Mouse (Mus musculus): ENCODE measurements around the gene Cib3. TPM values are rescaled to one million over a fixed set of nuclear protein-coding genes. Genes with fewer than 3 reads are reported as not detected.

Gene Cib3
- polyA plus RNA-seq, 1 experiment from 2014 or later: not detected

- WGBS: 80% methylated on average over 1 of the region's 1 CpGs
- Histone ChIP-seq H3K27me3 (peaks cover 5% of the 10 kb centered on the region), H3K4me3 (no peak overlapping the region), H3K36me3 (no peaks in the 10 kb centered on the region), H3K4me1 (no peaks in the 10 kb centered on the region), H3K9ac (replicated peaks) (no peak overlapping the region), H3K27ac (replicated peaks) (no peak overlapping the region), H3K9me3 (peaks cover 6% of the 10 kb centered on the region; the same call in 1 of the 2 replicates), H3K4me2 (replicated peaks) (no peak overlapping the region)
- ATAC-seq (ENCODE audit: low FRiP score, low read depth): no peak
Observed at GRCm38 (mm10) chr8:72208582-72208981, 4.1 kb downstream of the Cib3 start.

- H3K36me3 ChIP-seq: no peaks in the 10 kb centered on the region
- no peak overlapping the region for H3K4me3 ChIP-seq
- no peaks in the 10 kb centered on the region for H3K4me1 ChIP-seq
- no peaks in the 10 kb centered on the region for H3K27me3 ChIP-seq
- no peak overlapping the region for H3K9ac ChIP-seq (replicated peaks)
- no peak overlapping the region for H3K4me2 ChIP-seq (replicated peaks)
- peaks cover 15% of the 10 kb centered on the region for H3K9me3 ChIP-seq
- no peak for ATAC-seq (ENCODE audit: low FRiP score, low read depth)
- 67% methylated on average over 8 of the region's 8 CpGs for WGBS
- no peak overlapping the region for H3K27ac ChIP-seq (replicated peaks)
Observed at GRCm38 (mm10) chr8:72197997-72198396, 14.6 kb downstream of the Cib3 start.

GRCm38 (mm10) chr8:72192065-72192464 is 20.6 kb downstream of the Cib3 start:
- Histone ChIP-seq H3K36me3 (no peaks in the 10 kb centered on the region), H3K4me1 (no peaks in the 10 kb centered on the region), H3K27ac (replicated peaks) (no peak overlapping the region), H3K4me2 (replicated peaks) (no peak overlapping the region), H3K4me3 (no peak overlapping the region), H3K27me3 (no peaks in the 10 kb centered on the region), H3K9ac (replicated peaks) (no peak overlapping the region), H3K9me3 (no peaks in the 10 kb centered on the region)
- ATAC-seq (ENCODE audit: low FRiP score, low read depth): no peak

DNA sequence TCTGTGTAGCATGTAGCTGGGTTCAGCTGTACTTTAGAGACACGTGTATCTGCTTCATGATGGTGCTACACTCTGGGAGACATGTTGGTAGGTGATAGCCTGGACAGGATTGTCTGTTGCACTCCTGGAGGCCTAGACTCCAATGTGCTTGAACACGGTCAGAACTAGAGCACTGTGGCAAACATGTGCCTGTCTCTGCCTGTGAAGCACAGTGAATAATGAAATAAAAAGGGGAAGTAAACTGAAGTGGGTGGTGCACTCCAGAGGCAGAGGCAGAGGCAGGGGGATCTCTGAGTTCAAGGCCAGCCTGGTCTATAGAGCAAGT is 22.5 kb downstream of the Cib3 start:
- no peaks in the 10 kb centered on the region for H3K36me3 ChIP-seq
- H3K4me2 ChIP-seq (replicated peaks): no peak overlapping the region
- no peak for ATAC-seq (ENCODE audit: low FRiP score, low read depth)
- no peak overlapping the region for H3K9ac ChIP-seq (replicated peaks)
- no peaks in the 10 kb centered on the region for H3K27me3 ChIP-seq
- no peaks in the 10 kb centered on the region for H3K4me1 ChIP-seq
- no peak overlapping the region for H3K27ac ChIP-seq (replicated peaks)
- WGBS: 92% methylated on average over 2 of the region's 2 CpGs
- H3K9me3 ChIP-seq: no peaks in the 10 kb centered on the region
- H3K4me3 ChIP-seq: no peak overlapping the region

DNA sequence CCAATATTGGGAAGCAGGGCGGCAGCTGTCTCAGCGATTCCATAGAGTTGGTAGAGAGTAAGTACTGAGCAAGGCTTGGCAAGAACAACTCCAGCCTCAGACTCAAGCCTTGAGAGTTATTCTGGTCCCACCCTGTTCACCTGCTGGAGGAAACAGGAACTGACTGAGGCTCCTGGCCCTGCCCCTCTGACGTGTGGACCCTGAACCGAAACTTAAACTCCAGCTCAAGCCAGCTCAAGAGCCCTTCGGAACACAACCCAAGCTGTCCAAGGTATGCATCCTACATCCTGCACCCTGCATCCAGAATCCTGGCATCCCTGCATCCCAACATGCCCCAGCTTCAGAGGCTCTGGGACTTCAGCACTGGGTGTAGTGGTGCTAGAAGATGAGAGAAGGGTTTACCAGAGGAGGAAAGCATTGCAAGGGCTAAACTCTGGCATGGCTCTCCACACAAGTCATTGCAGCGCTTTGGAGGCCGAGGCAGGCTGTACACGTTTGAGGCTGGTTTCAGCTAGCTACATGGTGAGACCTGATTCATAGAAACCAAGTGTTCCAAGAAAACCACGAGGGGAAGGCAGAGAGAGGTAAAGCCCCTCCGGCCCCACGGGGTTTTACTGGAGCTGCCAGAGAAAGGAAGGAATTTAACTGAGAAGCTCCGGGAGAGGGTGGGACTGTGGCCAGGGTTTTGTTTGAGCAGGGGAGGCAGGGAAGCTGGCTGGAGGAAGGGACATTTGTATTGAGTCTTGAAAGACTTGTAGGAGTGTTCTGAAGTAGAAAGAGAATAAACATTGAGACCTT is 23.0 kb downstream of the Cib3 start, which contains the start of gene Hsh2d:
TSS of gene Hsh2d (plus strand) at position 222 of the 798 bp plus-strand sequence.
- Histone ChIP-seq H3K4me2 (replicated peaks) (no peak within 1 kb of the TSS), H3K27me3 (no peaks in the 10 kb centered on the region), H3K9me3 (no peaks in the 10 kb centered on the region), H3K4me1 (no peaks in the 10 kb centered on the region), H3K4me3 (no peak within 1 kb of the TSS), H3K36me3 (no peaks in the 10 kb centered on the region), H3K27ac (replicated peaks) (no peak within 1 kb of the TSS), H3K9ac (replicated peaks) (no peak within 1 kb of the TSS)
- 72% methylated on average over 12 of the region's 12 CpGs for WGBS
- ATAC-seq (ENCODE audit: low FRiP score, low read depth): no peak

GRCm38 (mm10) chr8:72187793-72188331 is 24.8 kb downstream of the Cib3 start:
- Histone ChIP-seq H3K27me3 (no peaks in the 10 kb centered on the region), H3K9me3 (no peaks in the 10 kb centered on the region), H3K4me3 (no peak overlapping the region), H3K4me1 (no peaks in the 10 kb centered on the region), H3K4me2 (replicated peaks) (no peak overlapping the region), H3K36me3 (no peaks in the 10 kb centered on the region), H3K27ac (replicated peaks) (no peak overlapping the region), H3K9ac (replicated peaks) (no peak overlapping the region)
- ATAC-seq (ENCODE audit: low FRiP score, low read depth): no peak
- 91% methylated on average over 2 of the region's 2 CpGs for WGBS

GRCm38 (mm10) chr8:72183554-72184202 is 29.0 kb downstream of the Cib3 start:
- no peak overlapping the region for H3K9ac ChIP-seq (replicated peaks)
- H3K27ac ChIP-seq (replicated peaks): no peak overlapping the region
- H3K4me2 ChIP-seq (replicated peaks): no peak overlapping the region
- no peaks in the 10 kb centered on the region for H3K9me3 ChIP-seq
- H3K4me1 ChIP-seq: no peaks in the 10 kb centered on the region
- no peak overlapping the region for H3K4me3 ChIP-seq
- H3K36me3 ChIP-seq: peaks cover 37% of the 10 kb centered on the region
- 83% methylated on average over 2 of the region's 2 CpGs for WGBS
- H3K27me3 ChIP-seq: no peaks in the 10 kb centered on the region
- ATAC-seq (ENCODE audit: low FRiP score, low read depth): no peak

DNA sequence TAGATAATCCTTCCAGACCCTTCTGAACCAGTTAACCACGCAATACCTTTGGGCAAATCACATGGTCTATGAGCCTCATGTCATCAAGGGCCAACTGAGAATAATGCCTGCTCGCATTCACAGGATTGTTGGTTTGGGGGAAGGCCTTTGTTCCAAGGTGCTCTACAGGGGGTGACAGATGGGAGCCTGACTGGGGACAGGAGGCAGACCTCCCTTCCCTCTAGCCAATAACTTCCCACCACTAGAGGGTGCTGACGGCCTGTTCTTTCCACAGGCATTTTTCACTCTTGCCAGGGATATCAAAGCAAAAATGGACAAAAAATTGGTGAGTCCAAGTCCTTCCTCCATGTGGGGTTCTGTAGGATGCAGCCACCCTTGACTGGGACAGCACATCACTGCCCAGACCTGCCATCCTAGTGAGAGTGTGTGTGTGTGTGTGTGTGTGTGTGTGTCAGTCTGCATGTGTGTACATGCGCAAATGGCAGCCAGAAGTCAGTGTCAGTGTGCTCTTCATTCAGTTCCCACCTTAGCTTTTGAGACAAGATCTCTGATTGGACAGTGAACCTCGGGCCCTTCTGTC is 35.2 kb downstream of the Cib3 start:
- no peaks in the 10 kb centered on the region for H3K4me1 ChIP-seq
- no peak overlapping the region for H3K4me2 ChIP-seq (replicated peaks)
- 59% methylated on average over 5 of the region's 5 CpGs for WGBS
- no peaks in the 10 kb centered on the region for H3K27me3 ChIP-seq
- H3K9me3 ChIP-seq: no peaks in the 10 kb centered on the region
- peaks cover 87% of the 10 kb centered on the region for H3K36me3 ChIP-seq
- H3K27ac ChIP-seq (replicated peaks): no peak overlapping the region
- no peak overlapping the region for H3K9ac ChIP-seq (replicated peaks)
- H3K4me3 ChIP-seq: no peak overlapping the region
- peak; percentile 51; the same call in 1 of the 2 replicates for ATAC-seq (ENCODE audit: low FRiP score, low read depth)

DNA sequence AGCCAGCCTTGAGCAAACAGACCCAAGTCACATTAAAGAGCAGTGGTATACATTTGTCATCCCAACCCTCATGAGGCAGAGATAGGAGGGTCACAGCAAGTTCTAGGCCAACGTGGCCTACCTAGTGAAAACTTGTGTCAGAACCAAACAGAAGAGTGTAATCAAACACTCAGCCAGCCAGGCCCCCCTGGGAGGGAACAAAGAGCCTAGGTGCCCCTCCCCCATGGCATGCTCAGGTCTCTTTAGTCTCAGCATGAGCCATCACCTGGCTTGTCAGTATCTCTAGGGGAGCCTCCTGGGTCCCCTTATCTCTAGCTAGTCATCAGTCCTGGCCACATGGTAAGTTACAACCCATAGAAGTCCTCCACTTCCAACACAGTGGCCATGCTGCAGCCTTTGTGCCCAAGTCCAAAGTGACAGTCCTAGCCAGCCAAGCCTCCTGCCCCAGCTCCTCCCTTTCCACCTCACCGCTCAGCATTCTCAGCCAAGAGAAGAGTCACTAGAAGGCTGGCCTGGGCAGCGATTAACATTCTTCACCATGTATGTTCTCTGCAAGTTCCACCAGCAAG is 42.9 kb downstream of the Cib3 start:
- Histone ChIP-seq H3K4me2 (replicated peaks) (no peak overlapping the region), H3K27me3 (no peaks in the 10 kb centered on the region), H3K4me3 (no peak overlapping the region), H3K9ac (replicated peaks) (no peak overlapping the region), H3K4me1 (no peaks in the 10 kb centered on the region), H3K27ac (replicated peaks) (no peak overlapping the region), H3K9me3 (no peaks in the 10 kb centered on the region), H3K36me3 (peaks cover 69% of the 10 kb centered on the region)
- WGBS: 92% methylated on average over 3 of the region's 3 CpGs
- ATAC-seq (ENCODE audit: low FRiP score, low read depth): no peak

- Histone ChIP-seq H3K4me3 (no peak overlapping the region), H3K36me3 (peaks cover 69% of the 10 kb centered on the region), H3K9ac (replicated peaks) (no peak overlapping the region), H3K4me1 (no peaks in the 10 kb centered on the region), H3K4me2 (replicated peaks) (no peak overlapping the region), H3K27ac (replicated peaks) (no peak overlapping the region), H3K27me3 (no peaks in the 10 kb centered on the region), H3K9me3 (no peaks in the 10 kb centered on the region)
- ATAC-seq (ENCODE audit: low FRiP score, low read depth): no peak
- 90% methylated on average over 3 of the region's 3 CpGs for WGBS
Observed at GRCm38 (mm10) chr8:72169098-72169668, 43.5 kb downstream of the Cib3 start.

GRCm38 (mm10) chr8:72162821-72163220 is 49.8 kb downstream of the Cib3 start:
- H3K4me3 ChIP-seq: no peak overlapping the region; the same call in 1 of the 2 replicates
- no peak for ATAC-seq (ENCODE audit: low FRiP score, low read depth)

More at GRCm38 (mm10) chr8:72162821-72163220, 49.8 kb downstream of the Cib3 start:
- peak overlapping the region; percentile 80; the same call in 1 of the 2 replicates for H3K4me2 ChIP-seq (replicated peaks)
- no peaks in the 10 kb centered on the region for H3K9me3 ChIP-seq
- H3K36me3 ChIP-seq: peaks cover 6% of the 10 kb centered on the region; the same call in 1 of the 2 replicates
- H3K4me1 ChIP-seq: peaks cover 15% of the 10 kb centered on the region
- H3K27me3 ChIP-seq: no peaks in the 10 kb centered on the region
- H3K9ac ChIP-seq (replicated peaks): no peak overlapping the region
- H3K27ac ChIP-seq (replicated peaks): no peak overlapping the region

All from midbrain, embryonic 12.5 days (tissue).